Mouse (Mus musculus): ENCODE measurements around the gene Dhrs9.

The Dhrs9 gene

DNA sequence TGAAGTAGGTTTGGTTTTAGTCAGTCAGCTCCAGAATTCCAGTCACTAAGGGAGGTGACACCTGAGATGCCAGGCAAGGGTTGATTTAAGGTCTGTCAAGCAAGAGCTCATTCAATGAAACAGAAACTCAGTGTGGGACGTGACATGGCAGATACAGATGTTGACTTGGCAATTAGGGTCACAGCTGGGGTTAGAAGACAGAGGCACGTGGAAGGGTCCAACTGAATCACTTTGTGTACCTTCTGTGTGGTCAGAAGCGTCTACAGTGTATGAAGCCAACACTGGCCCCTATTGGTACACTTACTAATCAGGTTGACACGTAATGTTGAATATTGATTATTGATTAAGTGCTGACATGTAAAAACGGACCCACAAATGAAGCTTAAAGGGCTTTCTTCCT lies 44.6 kb downstream of the Dhrs9 start:
- no peak for DNase-seq

DNA sequence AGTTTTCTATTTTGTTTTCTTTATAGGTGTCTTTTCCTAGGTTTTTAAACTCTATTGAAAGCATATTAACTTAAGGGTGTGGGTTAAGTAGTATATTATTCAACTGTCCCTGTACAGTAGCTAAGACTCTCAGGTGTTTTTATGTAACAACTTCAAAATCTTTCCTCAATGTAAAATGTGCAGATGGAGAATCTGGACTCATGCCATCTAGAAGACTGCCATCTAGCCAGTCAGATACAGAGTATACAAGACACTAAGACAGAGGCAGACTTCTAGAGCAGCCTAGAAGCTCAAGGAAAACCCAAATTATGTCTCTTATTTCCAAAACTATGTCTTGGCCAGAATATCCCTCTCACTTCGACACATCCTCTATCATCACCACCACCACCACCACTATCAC lies 45.8 kb downstream of the Dhrs9 start:
- DNase-seq = no peak

DNA sequence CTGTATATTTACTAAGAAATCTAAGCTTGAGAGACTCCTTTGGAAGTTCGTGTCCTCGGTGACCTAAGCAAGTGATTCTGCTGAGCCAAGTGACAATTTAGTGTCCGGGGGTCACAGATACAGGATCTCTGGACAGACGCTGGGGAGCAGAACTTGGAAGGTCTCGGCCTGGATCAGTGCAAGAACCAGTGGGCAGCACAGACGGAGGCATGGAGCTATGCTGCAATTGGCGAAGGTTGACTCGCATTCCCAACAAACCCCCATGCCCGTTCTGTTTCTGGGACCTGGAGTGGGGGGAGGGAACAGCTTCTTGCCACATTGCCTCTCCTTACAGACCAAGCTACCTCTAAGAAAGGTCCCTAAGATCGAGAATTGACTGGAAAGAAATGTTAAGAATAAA lies 46.9 kb downstream of the Dhrs9 start:
- DNase-seq = no peak

DNA sequence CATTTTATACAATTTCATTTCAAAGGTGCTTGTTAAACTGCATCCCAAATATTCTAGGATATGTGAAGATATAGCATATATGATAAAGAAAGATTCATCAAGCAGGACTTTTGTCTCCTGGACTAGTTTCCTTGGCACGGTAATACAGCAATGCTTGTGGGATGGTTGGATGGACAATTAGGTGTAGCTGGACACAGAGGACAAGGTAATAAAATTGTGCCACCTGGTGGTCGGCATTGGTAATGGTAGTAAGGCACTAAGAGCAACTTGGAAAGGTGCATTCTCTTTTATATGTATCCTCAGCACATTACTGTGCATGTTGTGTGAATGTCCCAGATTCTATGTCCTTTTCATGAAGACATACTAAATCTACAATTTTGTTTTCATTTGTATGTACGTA lies 47.9 kb downstream of the Dhrs9 start:
- DNase-seq = peak; percentile 81

DNA sequence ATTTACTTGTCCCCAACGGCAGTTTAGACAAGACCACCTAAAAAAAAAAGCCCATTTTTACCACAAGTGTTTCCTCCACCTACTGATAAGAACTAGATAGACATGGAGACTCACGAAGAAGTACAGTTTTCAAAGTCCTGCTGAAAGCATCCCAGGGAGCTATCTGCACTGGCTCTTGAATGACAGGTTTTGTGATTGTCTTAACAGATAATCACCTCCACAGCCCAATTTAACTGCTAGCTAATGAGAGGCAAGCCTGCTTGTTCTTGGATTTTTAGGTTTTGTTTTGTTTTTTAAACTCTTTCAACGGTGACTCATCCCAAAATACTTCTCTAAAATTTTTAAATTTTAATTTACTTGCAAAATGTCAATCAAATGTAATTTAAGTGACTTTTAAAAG lies 61.4 kb downstream of the Dhrs9 start:
- no peak for DNase-seq

DNA sequence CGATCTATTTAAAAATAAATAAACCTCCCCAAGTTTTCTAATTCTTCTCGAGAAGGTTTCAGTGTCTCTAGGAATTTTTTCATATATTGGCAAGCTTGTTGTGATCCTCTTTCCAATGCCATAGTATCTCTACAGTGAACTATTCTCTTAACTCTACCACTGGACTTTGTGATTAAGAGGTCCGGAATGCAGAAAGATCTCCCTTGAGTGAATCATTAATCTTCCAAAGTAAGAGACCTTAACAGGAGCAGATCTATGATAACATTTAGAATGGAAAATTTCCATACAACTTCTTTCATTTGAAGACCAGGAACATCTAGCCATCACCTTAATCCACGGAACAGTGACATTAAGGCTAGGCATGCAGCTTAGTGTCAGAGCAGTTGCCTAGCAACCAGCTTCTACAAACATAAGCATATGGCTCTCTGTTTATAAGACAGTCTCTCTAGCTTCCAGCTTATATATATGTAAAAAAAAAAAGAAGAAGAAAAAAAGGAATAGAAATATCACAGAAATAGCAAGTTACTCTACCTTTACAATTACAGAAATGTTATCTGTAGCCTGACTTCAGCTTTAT lies 65.7 kb downstream of the Dhrs9 start:
- DNase-seq = no peak

DNA sequence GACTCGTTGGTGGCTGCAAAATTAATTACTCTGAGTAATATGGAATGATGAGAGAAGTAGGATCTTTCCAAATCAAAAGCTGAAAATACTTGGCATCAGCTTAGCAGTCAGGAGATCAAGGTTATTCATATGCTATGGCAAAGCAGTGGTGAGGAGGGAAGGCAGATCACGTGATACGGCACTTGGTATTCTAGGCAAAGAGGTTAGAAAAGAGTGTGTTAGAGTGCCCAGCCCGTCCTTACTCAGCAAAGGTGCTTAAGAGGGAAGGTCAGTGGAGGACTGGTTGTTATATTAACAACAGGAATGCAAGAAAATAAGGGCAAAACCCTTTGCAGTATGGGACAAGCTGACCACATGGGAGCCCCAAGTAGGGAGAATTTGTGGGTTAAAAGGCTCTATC lies 68.3 kb downstream of the Dhrs9 start:
- DNase-seq = no peak

- DNase-seq = no peak
Observed at GRCm38 (mm10) chr2:69451128-69451527, 70.9 kb downstream of the Dhrs9 start.
